Mouse (Mus musculus) kidney, embryonic 15.5 days (tissue): ENCODE data around the gene Stpg4. TPM values are rescaled to one million over a fixed set of nuclear protein-coding genes. Genes with fewer than 3 reads are reported as not detected.

Experiments
- ATAC-seq: fragments of 200-750 bp; cut with Nextera tagmentation; replicated peaks from 2 replicates; pipeline ENCODE4 v1.8.0; 2017; ENCODE audit warnings: moderate TSS enrichment; ENCODE audit not compliant: low FRiP score
- H3K27ac ChIP-seq: fragments of 300-500 bp; sonication (generic); 2 replicates; pipeline ENCODE4 v1.5.1; 2015; ENCODE audit warnings: mild to moderate bottlenecking, inconsistent platforms
- H3K27me3 ChIP-seq: fragments of 300-500 bp; sonication (generic); 2 replicates; pipeline ENCODE4 v1.6.1; 2015; ENCODE audit warnings: inconsistent platforms
- H3K36me3 ChIP-seq: fragments of 300-500 bp; sonication (generic); 2 replicates; pipeline ENCODE4 v1.6.1; 2015; ENCODE audit warnings: inconsistent platforms
- H3K4me1 ChIP-seq: fragments of 300-500 bp; sonication (generic); 2 replicates; pipeline ENCODE4 v1.6.1; 2015; ENCODE audit warnings: inconsistent platforms
- H3K4me2 ChIP-seq: fragments of 300-500 bp; sonication (generic); 2 replicates; pipeline ENCODE4 v1.6.1; 2015; ENCODE audit warnings: moderate library complexity, mild to moderate bottlenecking, inconsistent platforms
- H3K4me3 ChIP-seq: fragments of 300-500 bp; sonication (generic); replicated peaks from 2 replicates; pipeline ENCODE4 v1.5.1; 2015; ENCODE audit warnings: mild to moderate bottlenecking, inconsistent platforms
- H3K9ac ChIP-seq: fragments of 300-500 bp; sonication (generic); 2 replicates; pipeline ENCODE4 v1.6.1; 2015; ENCODE audit warnings: mild to moderate bottlenecking, inconsistent platforms
- H3K9me3 ChIP-seq: fragments of 300-500 bp; sonication (generic); replicated peaks from 2 replicates; pipeline ENCODE4 v1.6.1; 2016; ENCODE audit warnings: inconsistent platforms
- WGBS: fragments of 180-500 bp; shearing (Covaris S2); methylation state at CpG from one replicate; pipeline ENCODE4 v1.1.7; 2015; ENCODE audit warnings: mixed read lengths; 5-methylcytosine and 5-hydroxymethylcytosine counted together
- polyA plus RNA-seq: library from polyadenylated mRNA; unstranded; fragments of >200 nt; fragmentation: Nextera tagmentation; extraction: Ambion mirVana; gene quantifications from 2 replicates; pipeline ENCODE4 v1.2.1, GENCODE M21; 2015

Stpg4 gene
- polyA plus RNA-seq, 1 experiment from 2014 or later, result not detected

DNA sequence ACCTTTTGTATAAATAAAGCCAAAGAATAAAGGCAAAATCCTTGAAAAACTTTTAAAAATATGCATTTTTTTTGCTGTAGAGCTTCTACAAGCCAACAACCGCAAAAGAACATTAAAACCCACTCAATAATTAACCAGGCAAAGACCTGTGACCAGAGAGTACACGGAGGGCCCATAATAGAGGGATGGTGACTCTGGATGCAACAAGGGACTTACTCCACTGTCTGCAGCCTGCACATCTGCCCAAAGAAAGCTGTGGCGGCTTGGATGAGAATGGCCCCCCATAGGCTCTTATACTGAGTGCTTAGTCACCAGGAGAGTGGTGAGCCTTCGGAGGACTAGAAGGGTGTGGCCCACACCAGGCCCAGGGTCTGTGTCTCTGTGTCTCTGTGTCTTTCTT lies 24.1 kb downstream of the Stpg4 start:
- Histone ChIP-seq H3K9me3 (no peaks in the 10 kb centered on the region), H3K4me1 (peaks cover 5% of the 10 kb centered on the region; the same call in 1 of the 2 replicates), H3K27me3 (no peaks in the 10 kb centered on the region), H3K27ac (no peak overlapping the region), H3K4me2 (no peak overlapping the region), H3K36me3 (no peaks in the 10 kb centered on the region), H3K9ac (no peak overlapping the region), H3K4me3 (no peak overlapping the region)
- ATAC-seq, result peak; percentile 56; the same call in 1 of the 2 replicates
- 78% methylated on average over 4 of the region's 4 CpGs for WGBS

DNA sequence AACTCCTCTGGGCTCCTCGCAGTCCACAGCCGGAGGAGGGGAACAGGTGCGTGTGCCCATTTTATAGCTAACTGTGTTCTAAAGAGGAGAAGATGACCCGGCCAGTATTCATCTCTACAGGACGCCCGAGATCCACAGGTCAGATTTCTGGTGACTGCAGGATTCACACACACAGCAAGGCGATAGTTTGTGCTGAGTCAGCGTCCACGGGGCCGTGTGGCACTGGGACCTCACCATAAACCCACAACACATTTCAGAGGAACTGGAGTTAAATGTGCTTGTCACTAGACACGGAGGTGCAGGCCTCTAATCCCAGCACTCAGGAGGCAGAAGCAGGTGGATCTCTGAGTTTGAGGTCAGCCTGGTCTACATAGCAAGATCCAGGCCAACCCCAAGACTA lies 25.1 kb downstream of the Stpg4 start:
- ATAC-seq, result no peak
- no peaks in the 10 kb centered on the region for H3K27me3 ChIP-seq
- H3K9me3 ChIP-seq, result no peaks in the 10 kb centered on the region
- H3K4me3 ChIP-seq, result no peak overlapping the region
- WGBS, result 85% methylated on average over 11 of the region's 11 CpGs
- no peaks in the 10 kb centered on the region for H3K36me3 ChIP-seq
- peaks cover 5% of the 10 kb centered on the region; the same call in 1 of the 2 replicates for H3K4me1 ChIP-seq
- no peak overlapping the region for H3K27ac ChIP-seq
- H3K4me2 ChIP-seq, result no peak overlapping the region
- H3K9ac ChIP-seq, result no peak overlapping the region

DNA sequence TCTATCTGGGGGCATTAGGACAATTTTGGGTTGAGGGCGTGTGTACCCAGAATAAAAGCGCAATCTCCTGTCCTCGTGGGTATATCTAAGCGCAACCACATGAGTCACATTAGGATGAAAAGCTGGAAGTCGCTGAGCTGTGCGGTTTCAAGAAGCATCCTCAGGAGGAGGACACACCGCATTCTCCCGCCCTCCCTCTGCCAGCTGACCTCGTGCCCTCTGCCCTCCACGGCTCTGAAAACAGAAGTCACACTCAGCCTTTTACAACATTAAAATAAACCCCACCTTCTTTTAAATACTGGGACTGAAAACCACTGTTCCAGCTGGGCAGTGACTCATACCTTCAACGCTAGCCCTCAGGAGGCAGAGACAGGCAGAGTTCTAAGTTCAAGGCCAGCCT lies 30.5 kb downstream of the Stpg4 start:
- no peak for ATAC-seq
- no peaks in the 10 kb centered on the region for H3K27me3 ChIP-seq
- H3K9me3 ChIP-seq, result no peaks in the 10 kb centered on the region
- H3K4me3 ChIP-seq, result no peak overlapping the region
- WGBS, result 69% methylated on average over 11 of the region's 11 CpGs
- H3K9ac ChIP-seq, result no peak overlapping the region
- H3K4me2 ChIP-seq, result no peak overlapping the region
- no peaks in the 10 kb centered on the region for H3K36me3 ChIP-seq
- H3K4me1 ChIP-seq, result 0 out of 2 replicates have a peak, but pooled peaks cover 5% of the 10 kb centered on the region
- H3K27ac ChIP-seq, result no peak overlapping the region

DNA sequence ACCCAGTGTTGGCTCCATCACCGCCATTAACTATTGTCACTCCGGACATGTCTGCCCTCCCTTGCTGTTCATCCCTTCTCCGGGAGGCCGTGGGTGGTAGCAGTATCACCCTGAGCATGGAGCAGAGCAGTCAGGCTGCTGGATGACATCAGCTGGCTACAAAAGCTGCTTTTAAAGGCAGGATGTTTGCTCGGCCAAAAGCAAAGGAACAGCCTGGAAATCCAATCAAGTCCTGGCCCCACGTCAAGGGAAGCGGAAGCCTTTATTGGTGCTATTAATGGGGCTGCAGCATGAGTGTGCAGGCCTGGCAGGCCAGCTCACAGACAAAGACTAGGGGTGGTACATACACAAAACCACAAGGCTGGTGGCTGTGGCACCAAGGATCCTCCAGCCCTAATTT lies 36.3 kb downstream of the Stpg4 start:
- no peak for ATAC-seq
- Histone ChIP-seq H3K27me3 (no peaks in the 10 kb centered on the region), H3K4me2 (no peak overlapping the region), H3K9me3 (no peaks in the 10 kb centered on the region), H3K4me3 (no peak overlapping the region), H3K36me3 (no peaks in the 10 kb centered on the region), H3K27ac (no peak overlapping the region; the same call in 1 of the 2 replicates), H3K4me1 (peaks cover 16% of the 10 kb centered on the region), H3K9ac (no peak overlapping the region)
- WGBS, result 56% methylated on average over 7 of the region's 7 CpGs

DNA sequence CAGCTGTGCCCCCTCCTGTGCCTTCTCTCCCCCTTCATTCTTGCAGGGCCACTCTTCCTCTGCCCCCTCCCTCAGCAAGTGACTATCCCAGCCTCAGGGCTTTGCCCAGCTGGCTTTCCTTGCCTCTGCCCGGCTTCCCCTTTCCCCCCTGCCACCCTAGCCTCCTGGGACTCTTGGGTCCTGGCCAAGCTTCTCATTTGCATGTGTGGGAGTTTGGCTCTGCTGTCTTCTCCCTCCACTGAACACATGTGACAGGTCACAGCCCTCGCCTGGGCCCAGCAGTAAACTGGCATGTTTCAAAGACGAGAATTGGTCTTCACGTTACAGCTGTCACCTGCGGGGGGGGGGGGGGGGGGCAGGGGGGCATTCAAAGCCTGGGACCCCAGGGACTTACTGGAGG lies 40.5 kb downstream of the Stpg4 start:
- no peak overlapping the region for H3K4me3 ChIP-seq
- no peak overlapping the region for H3K9ac ChIP-seq
- peaks cover 12% of the 10 kb centered on the region for H3K4me1 ChIP-seq
- 0 out of 2 replicates have a peak overlapping the region, but pooled peaks have one; percentile 37 for H3K27ac ChIP-seq
- no peak overlapping the region for H3K4me2 ChIP-seq
- WGBS, result 7% methylated on average over 4 of the region's 5 CpGs
- H3K27me3 ChIP-seq, result no peaks in the 10 kb centered on the region
- H3K36me3 ChIP-seq, result no peaks in the 10 kb centered on the region
- ATAC-seq, result peak; percentile 81
- no peaks in the 10 kb centered on the region for H3K9me3 ChIP-seq

DNA sequence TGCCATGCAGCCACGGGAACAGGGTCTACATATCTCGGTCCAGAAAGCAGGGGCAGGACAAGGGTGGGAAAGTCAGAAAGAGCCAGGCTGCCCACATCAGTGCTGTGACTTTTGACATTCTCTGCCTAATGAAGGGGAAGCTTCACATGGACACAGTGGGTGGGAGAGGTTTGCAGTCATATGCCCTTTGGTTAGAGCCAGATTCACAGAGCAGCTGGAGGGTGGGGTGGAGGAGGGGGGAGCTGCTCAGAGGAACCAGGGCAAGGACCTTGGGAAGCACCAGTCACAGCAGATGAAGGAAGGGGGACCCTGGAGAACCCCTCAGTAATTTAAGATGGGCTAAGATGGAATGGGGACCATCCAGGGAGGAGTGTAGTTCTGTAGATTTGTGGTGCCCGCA lies 41.7 kb downstream of the Stpg4 start:
- Histone ChIP-seq H3K4me2 (no peak overlapping the region), H3K4me3 (no peak overlapping the region), H3K27me3 (no peaks in the 10 kb centered on the region), H3K9ac (no peak overlapping the region), H3K36me3 (no peaks in the 10 kb centered on the region), H3K9me3 (no peaks in the 10 kb centered on the region), H3K27ac (no peak overlapping the region), H3K4me1 (peaks cover 21% of the 10 kb centered on the region)
- ATAC-seq, result no peak
- WGBS, result 70% methylated on average over 3 of the region's 3 CpGs

DNA sequence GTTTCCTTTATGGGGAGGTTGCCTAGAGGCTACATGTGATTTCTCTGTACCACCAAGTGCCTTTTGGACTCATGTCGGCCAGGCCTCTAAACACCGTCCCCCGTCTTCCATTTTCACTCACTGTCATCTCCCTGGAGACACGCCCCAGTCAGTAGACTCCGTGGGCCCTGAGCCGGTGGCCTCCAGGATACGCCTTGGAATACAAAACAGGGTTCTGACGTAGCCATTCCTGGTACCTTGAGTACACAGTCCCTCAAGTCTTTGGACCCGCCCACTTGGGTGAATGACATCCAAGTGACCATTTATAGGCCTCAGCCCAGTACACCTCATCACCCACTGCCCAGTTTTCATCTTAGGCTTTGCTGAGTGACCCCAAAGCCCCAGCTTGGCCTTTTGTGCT lies 46.9 kb downstream of the Stpg4 start:
- Histone ChIP-seq H3K9me3 (no peaks in the 10 kb centered on the region), H3K4me1 (peaks cover 61% of the 10 kb centered on the region), H3K27me3 (no peaks in the 10 kb centered on the region), H3K9ac (no peak overlapping the region), H3K4me2 (no peak overlapping the region), H3K4me3 (no peak overlapping the region), H3K36me3 (no peaks in the 10 kb centered on the region), H3K27ac (peak overlapping the region; percentile 81)
- ATAC-seq, result no peak
- 86% methylated on average over 9 of the region's 9 CpGs for WGBS

DNA sequence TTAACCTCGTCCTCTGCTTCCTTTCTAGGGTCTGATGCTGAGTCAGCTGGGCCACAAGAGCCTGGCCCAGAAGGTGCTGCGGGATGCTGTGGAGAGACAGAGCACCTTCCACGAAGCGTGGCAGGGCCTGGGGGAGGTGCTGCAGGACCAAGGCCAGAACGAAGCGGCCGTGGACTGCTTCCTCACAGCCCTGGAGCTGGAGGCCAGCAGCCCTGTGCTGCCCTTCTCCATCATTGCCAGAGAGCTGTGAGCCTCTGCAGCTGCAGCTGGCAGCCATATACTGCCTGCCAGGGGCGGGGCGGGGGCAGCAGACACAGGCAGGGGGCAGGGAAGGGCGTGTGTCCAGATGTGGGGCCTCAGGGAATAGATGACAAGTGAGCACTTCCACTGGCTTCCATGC lies 47.7 kb downstream of the Stpg4 start:
- Histone ChIP-seq H3K27me3 (no peaks in the 10 kb centered on the region), H3K9me3 (no peaks in the 10 kb centered on the region), H3K4me2 (no peak overlapping the region), H3K4me1 (peaks cover 69% of the 10 kb centered on the region), H3K27ac (peak overlapping the region; percentile 81), H3K36me3 (no peaks in the 10 kb centered on the region), H3K4me3 (no peak overlapping the region), H3K9ac (no peak overlapping the region)
- WGBS, result 28% methylated on average over 10 of the region's 10 CpGs
- ATAC-seq, result no peak

DNA sequence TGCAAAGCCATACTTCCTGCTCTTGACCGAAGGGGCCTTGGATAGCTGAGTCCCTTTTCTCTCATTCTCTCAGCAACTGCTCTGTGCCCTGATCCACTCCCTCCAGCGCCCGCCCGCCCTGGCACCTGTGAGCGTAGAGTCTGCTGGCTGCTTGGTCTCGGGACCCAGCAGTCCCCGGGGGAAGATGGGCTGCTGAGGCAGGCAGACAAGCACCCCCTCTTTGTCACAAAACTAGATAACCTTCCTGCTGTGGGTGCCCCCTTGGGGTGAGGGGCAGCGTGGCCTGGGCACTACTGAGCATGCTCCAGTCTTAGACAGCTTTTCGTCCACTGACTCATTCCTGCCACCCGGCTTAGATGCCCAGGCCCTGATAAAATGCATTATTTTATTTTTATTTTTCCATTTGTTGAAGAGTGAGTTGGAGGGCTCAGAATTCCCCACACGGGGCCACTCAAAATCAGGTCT lies 48.3 kb downstream of the Stpg4 start:
- no peak for ATAC-seq
- no peaks in the 10 kb centered on the region for H3K9me3 ChIP-seq
- 80% methylated on average over 11 of the region's 11 CpGs for WGBS
- no peak overlapping the region; the same call in 1 of the 2 replicates for H3K9ac ChIP-seq
- peak overlapping the region; percentile 81 for H3K27ac ChIP-seq
- no peaks in the 10 kb centered on the region for H3K27me3 ChIP-seq
- H3K4me2 ChIP-seq, result no peak overlapping the region
- H3K4me3 ChIP-seq, result no peak overlapping the region
- peaks cover 69% of the 10 kb centered on the region for H3K4me1 ChIP-seq
- no peaks in the 10 kb centered on the region for H3K36me3 ChIP-seq

DNA sequence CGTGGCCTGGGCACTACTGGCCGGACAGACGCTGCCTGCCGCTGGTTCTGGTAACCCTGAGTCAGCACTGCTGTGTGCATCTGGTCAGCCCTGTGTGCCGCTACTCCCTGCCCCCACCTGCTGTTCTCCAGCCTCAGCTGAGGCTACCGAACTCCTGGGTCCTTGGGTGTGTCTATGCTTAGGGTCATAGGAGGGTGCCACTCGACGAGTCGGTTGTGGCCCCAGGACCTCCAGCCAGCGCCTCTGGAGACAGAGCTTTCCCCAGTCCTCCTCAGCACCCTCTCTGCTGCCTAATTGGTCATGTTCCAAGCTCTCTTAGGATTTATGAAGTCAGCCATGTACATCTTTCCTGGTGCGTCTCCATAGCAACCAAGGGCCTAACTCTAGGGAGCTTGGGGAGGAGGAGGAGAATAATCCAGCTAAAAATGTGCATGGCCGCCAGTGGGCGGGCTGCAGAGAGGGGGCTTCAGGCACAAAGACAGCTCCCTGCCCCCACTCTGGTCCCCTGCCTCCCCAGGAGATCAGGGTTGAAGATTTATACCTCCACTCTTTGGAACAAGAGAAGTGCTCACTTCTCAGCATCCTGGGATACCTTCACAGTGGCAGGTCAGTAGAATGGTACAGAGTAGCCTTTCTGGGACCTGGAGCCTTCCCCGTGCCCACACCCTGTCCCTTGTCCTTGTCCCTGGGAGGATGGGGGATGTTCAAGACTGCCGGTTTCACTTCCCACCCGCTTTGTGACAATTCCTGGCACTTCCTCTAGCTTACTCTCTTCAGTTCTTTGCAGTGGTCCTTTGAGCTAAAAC lies 49.0 kb downstream of the Stpg4 start:
- Histone ChIP-seq H3K27ac (peak overlapping the region; percentile 81), H3K4me2 (0 out of 2 replicates have a peak overlapping the region, but pooled peaks have one; percentile 5), H3K9me3 (no peaks in the 10 kb centered on the region), H3K4me3 (no peak overlapping the region), H3K27me3 (no peaks in the 10 kb centered on the region), H3K36me3 (no peaks in the 10 kb centered on the region), H3K9ac (no peak overlapping the region), H3K4me1 (peaks cover 72% of the 10 kb centered on the region)
- ATAC-seq, result 0 out of 2 replicates have a peak, but pooled peaks have one; percentile 10
- whole genome bisulfite sequencing, result 39% methylated on average over 16 of the region's 16 CpGs

DNA sequence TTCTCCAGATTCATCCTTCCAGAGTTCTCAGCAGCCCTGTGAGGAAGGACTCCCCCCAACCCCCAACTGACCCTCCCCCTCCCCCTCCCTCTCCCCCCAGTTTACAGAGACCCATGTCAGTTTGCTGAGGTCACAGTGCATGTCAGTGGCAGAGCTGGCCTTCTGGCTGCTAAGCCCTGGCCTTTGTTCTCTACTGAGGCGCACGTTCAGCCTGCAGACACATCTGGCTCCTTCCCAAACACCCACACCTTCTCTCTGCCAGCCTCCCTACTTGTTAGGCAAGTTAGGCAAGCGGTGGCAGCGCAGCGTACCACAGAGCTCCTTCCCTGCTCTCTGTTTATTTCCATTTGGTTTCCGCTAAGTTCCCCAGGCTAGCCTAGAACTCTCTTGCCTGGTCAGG lies 50.0 kb downstream of the Stpg4 start:
- H3K27me3 ChIP-seq, result no peaks in the 10 kb centered on the region
- no peak overlapping the region for H3K9ac ChIP-seq
- peak overlapping the region; percentile 81 for H3K27ac ChIP-seq
- ATAC-seq, result no peak
- peaks cover 75% of the 10 kb centered on the region for H3K4me1 ChIP-seq
- no peaks in the 10 kb centered on the region for H3K36me3 ChIP-seq
- H3K4me2 ChIP-seq, result no peak overlapping the region
- 59% methylated on average over 6 of the region's 6 CpGs for WGBS
- H3K9me3 ChIP-seq, result no peaks in the 10 kb centered on the region
- H3K4me3 ChIP-seq, result no peak overlapping the region

DNA sequence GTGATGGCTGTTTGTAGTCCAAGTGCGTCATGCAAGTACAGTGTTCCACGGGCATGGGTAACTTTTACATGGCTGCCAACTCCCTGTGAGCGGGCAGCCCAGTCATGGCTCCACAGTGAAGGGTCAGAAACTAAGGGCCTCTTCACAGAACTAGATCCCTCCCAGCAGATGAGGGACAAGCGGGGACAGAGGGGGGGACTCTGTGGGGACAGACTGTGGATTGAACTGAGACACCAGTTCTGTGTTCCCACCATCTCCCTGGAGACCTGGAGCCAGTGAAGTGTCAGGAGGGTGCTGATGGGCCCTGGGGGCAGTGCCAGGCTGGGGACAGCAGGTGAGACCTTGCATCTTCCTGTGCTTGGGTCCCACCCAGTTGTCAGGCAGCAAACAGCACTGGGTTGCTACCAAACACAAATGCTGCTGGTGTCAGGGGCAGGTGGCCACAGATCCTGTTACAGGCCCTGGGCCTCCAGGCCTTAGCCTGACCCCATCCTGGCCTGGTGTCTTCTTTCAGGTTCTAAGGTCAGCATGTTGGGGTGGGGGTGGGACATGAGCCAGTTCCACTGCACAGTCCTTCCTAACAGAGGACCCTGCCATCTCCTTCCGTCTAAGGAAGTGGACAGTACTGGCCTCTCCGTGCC lies 50.6 kb downstream of the Stpg4 start:
- no peak overlapping the region for H3K4me3 ChIP-seq
- no peaks in the 10 kb centered on the region for H3K27me3 ChIP-seq
- peaks cover 75% of the 10 kb centered on the region for H3K4me1 ChIP-seq
- H3K27ac ChIP-seq, result peak overlapping the region; percentile 81
- H3K36me3 ChIP-seq, result no peaks in the 10 kb centered on the region
- peak; percentile 10 for ATAC-seq
- WGBS, result 59% methylated on average over 6 of the region's 6 CpGs
- H3K4me2 ChIP-seq, result no peak overlapping the region
- no peaks in the 10 kb centered on the region for H3K9me3 ChIP-seq
- no peak overlapping the region for H3K9ac ChIP-seq
